Mouse (Mus musculus) cerebellum, adult 2 months (tissue): ENCODE measurements around the gene Tbck. TPM values are rescaled to one million over a fixed set of nuclear protein-coding genes. Genes with fewer than 3 reads are reported as not detected.

Source experiments
- DNase-seq, 2 experiments: peaks; one replicate each; pipeline ENCODE4 v3.0.0; 2021
- H3K27ac ChIP-seq: fragments of 200-500 bp; 2 replicates; pipeline ENCODE4 v1.5.1; 2012; ENCODE audit warnings: low read length, control low read depth, inconsistent platforms; ENCODE audit not compliant: insufficient read depth
- H3K27me3 ChIP-seq: fragments of 200-500 bp; 2 replicates; pipeline ENCODE4 v1.6.1; 2012; ENCODE audit warnings: inconsistent platforms, mild to moderate bottlenecking, low read length, moderate library complexity; ENCODE audit not compliant: control insufficient read depth, insufficient read depth
- H3K4me1 ChIP-seq: fragments of 200-500 bp; 2 replicates; pipeline ENCODE4 v1.6.1; 2011; ENCODE audit warnings: low read length; ENCODE audit not compliant: control insufficient read depth, insufficient read depth
- H3K4me3 ChIP-seq: fragments of 200-500 bp; replicated peaks from 2 replicates; pipeline ENCODE3; 2011; ENCODE audit warnings: mild to moderate bottlenecking, low read depth, low read length, control low read depth; ENCODE audit not compliant: insufficient read depth
- CTCF ChIP-seq: fragments of 200-500 bp; IDR thresholded peaks from 2 replicates; pipeline ENCODE4 v1.5.1; 2011; ENCODE audit warnings: low read depth, mild to moderate bottlenecking, control low read depth, low read length, moderate library complexity, borderline replicate concordance; ENCODE audit not compliant: insufficient read depth
- POLR2A ChIP-seq: fragments of 200-500 bp; IDR thresholded peaks from 2 replicates; pipeline ENCODE4 v1.6.1; 2011; ENCODE audit warnings: low read length, control low read depth, borderline replicate concordance; ENCODE audit not compliant: insufficient read depth
- WGBS: fragments of 180-500 bp; shearing (Covaris S2); methylation state at CpG from one replicate; pipeline ENCODE4 v1.1.7; 2018; 5-methylcytosine and 5-hydroxymethylcytosine counted together
- polyA plus RNA-seq: library from polyadenylated mRNA; depleted of rRNA; stranded (reverse); fragments of >200 nt; gene quantifications from 2 replicates; pipeline ENCODE4 v1.2.3, GENCODE M21; 2012; rRNA removed

Gene Tbck
- polyA plus RNA-seq, 1 experiment, result 8.6 TPM

- DNase-seq, result no peak
- Histone ChIP-seq H3K27ac (no peak overlapping the region), H3K4me1 (no peaks in the 10 kb centered on the region), H3K27me3 (no peaks in the 10 kb centered on the region), H3K4me3 (no peak overlapping the region)
- WGBS, result 87% methylated on average over 9 of the region's 9 CpGs
- TF ChIP-seq CTCF (no peak), POLR2A (no peak)
Measured at GRCm38 (mm10) chr3:132883256-132883655, 199.3 kb downstream of the Tbck start.

- H3K4me3 ChIP-seq, result no peak overlapping the region
- no peaks in the 10 kb centered on the region for H3K4me1 ChIP-seq
- no peaks in the 10 kb centered on the region for H3K27me3 ChIP-seq
- 88% methylated on average over 10 of the region's 10 CpGs for WGBS
- TF ChIP-seq CTCF, result no peak
- no peak for TF ChIP-seq POLR2A
- H3K27ac ChIP-seq, result no peak overlapping the region
- no peak for DNase-seq
Measured at GRCm38 (mm10) chr3:132884459-132884858, 200.5 kb downstream of the Tbck start.

- TF ChIP-seq POLR2A (no peak), CTCF (no peak)
- WGBS, result 91% methylated on average over 6 of the region's 6 CpGs
- Histone ChIP-seq H3K27me3 (no peaks in the 10 kb centered on the region), H3K4me1 (no peaks in the 10 kb centered on the region), H3K27ac (no peak overlapping the region), H3K4me3 (no peak overlapping the region)
- no peak for DNase-seq
Measured at GRCm38 (mm10) chr3:132886419-132887050, 202.6 kb downstream of the Tbck start.

- 92% methylated on average over 16 of the region's 16 CpGs for WGBS
- TF ChIP-seq CTCF (no peak), POLR2A (no peak)
- H3K4me1 ChIP-seq, result no peaks in the 10 kb centered on the region
Measured at GRCm38 (mm10) chr3:132887074-132887848, 203.3 kb downstream of the Tbck start.

More at GRCm38 (mm10) chr3:132887074-132887848, 203.3 kb downstream of the Tbck start:
- Histone ChIP-seq H3K4me3 (no peak overlapping the region), H3K27ac (no peak overlapping the region), H3K27me3 (no peaks in the 10 kb centered on the region)
- no peak for DNase-seq

Other genes with a start within 250 kb of the Tbck start
- not detected in 2 replicates for gene Gimd1, start 54.3 kb upstream of the Tbck start, polyA plus RNA-seq
- 66.5 and 66.6 TPM in 2 replicates for gene Aimp1, start 226 bp downstream of the Tbck start, polyA plus RNA-seq